Mouse (Mus musculus): ENCODE measurements at regions not wholly inside any gene's neighbourhood (a gene's known extent, or its start where the extent isn't known, plus 50 kb on each side); places are given as distances from the start of the nearest gene placed in this dataset.

DNA sequence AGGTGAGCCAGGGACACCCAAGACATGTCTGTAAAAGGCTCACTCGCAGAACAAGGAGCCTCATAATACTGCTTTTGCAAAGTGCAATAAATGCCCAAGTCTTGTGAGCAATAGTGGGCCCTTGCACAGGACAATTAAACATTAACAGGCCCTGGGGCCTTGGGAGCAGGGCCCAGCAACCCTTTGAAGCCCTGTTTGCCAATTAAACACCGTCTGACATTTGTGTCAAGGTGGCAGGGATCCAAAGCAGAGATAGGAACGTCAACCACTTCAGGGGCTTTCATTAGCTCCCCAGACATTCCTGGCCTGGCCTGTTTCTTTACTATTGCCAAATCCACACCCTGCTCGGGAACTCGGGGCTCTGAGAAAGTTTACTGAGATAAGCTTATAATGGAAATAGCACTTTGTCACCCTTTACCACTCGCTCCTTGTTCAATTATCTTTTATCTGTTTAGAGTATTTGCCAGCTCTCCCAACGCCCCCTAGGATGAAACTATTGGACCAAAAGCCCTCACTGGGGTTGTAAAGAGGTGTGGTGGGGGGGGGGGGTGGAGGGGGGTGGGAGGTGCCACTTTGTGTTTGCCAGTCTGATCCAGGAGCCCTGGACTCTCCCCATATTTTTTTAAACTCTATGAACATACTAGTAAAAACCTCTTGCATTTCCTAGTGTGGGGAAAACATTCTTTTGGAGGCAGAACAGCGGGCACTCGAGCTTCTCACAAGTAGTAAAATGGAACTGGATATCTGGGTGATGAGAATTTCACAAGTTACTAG is 247.4 kb downstream of the Fam49a start:
- no peaks in the 10 kb centered on the region for H3K36me3 ChIP-seq (ENCODE audit: control insufficient read depth, insufficient read depth, low read length)
- no peaks in the 10 kb centered on the region for H3K4me1 ChIP-seq (ENCODE audit: control insufficient read depth, insufficient read depth, insufficient read length)
- WGBS, result 79% methylated on average over 9 of the region's 9 CpGs
- H3K27ac ChIP-seq (ENCODE audit: insufficient read depth, low read length), result no peak overlapping the region
- TF ChIP-seq CTCF (IDR thresholded peaks at IDR 0.05; ENCODE audit: extremely low read depth, insufficient read depth, insufficient read length, insufficient replicate concordance), result no peak
- no peak for TF ChIP-seq POLR2A (IDR thresholded peaks at IDR 0.05; ENCODE audit: low read depth, low read length)
- no peak overlapping the region for H3K4me3 ChIP-seq (ENCODE audit: extremely low read depth, insufficient read depth, insufficient read length)
- no peak for DNase-seq (ENCODE audit: low read depth in 1 of 2, low spot score in 2 of 2)
- no peaks in the 10 kb centered on the region for H3K27me3 ChIP-seq (ENCODE audit: control insufficient read depth, insufficient read depth, low read length)

DNA sequence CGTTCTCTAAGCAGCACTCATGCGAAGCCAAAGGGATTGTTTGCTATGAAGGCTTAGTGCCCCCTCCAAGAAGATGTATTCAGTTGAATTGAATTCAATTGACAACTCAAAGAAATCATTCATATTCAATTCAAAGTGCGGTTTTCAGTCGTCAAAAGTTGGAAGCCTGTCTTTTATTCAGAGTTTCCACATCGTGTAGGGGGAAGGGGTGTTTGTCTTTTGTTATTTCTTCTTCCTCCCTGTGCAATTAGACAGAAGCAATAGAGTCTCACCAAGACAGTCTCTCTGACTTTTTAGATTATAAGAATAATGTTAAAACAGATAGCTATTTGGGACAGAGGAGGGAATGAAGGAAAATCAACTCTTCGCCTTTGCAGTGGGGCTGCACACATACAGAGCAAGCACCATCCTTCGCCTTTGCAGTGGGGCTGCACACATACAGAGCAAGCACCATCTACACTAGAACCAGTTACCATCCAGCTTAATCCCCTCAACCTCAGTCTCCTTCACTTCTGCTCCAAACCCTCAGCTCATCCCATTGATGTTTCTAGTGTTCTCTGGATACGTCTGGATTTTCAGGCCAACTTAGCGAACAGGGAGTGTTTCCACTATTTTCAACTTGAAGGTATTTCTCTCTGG is 246.7 kb downstream of the Fam49a start:
- Histone ChIP-seq H3K36me3 (ENCODE audit: control insufficient read depth, insufficient read depth, low read length) (no peaks in the 10 kb centered on the region), H3K4me1 (ENCODE audit: control insufficient read depth, insufficient read depth, insufficient read length) (no peaks in the 10 kb centered on the region), H3K27me3 (ENCODE audit: control insufficient read depth, insufficient read depth, low read length) (no peaks in the 10 kb centered on the region), H3K4me3 (ENCODE audit: extremely low read depth, insufficient read depth, insufficient read length) (no peak overlapping the region), H3K27ac (ENCODE audit: insufficient read depth, low read length) (no peak overlapping the region)
- WGBS, result 89% methylated on average over 9 of the region's 9 CpGs
- no peak for DNase-seq (ENCODE audit: low read depth in 1 of 2, low spot score in 2 of 2)
- TF ChIP-seq CTCF (IDR thresholded peaks at IDR 0.05; ENCODE audit: extremely low read depth, insufficient read depth, insufficient read length, insufficient replicate concordance) (no peak), POLR2A (IDR thresholded peaks at IDR 0.05; ENCODE audit: low read depth, low read length) (no peak)

DNA sequence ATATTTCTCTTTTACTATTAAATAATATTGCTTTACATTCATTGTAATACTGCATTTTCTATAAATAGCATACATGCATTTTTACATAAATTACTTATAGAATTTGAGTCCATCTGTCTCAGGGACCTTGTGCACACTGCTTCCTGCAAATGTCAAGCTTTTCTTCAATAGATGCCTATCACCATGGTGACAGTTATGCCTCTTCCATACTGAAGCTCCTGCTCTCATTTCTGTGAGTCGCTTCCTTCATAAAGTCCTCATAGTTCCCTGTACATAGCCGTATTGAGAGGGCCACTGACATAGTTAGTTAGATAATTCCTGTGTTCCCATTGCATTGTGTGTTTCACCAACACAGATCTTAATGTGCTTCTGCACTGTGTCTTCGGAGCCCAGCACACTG is 244.7 kb downstream of the Fam49a start:
- TF ChIP-seq POLR2A (IDR thresholded peaks at IDR 0.05; ENCODE audit: low read depth, low read length) (no peak), CTCF (IDR thresholded peaks at IDR 0.05; ENCODE audit: extremely low read depth, insufficient read depth, insufficient read length, insufficient replicate concordance) (no peak)
- 90% methylated on average over 3 of the region's 3 CpGs for WGBS
- Histone ChIP-seq H3K4me3 (ENCODE audit: extremely low read depth, insufficient read depth, insufficient read length) (no peak overlapping the region), H3K27ac (ENCODE audit: insufficient read depth, low read length) (no peak overlapping the region), H3K27me3 (ENCODE audit: control insufficient read depth, insufficient read depth, low read length) (no peaks in the 10 kb centered on the region), H3K4me1 (ENCODE audit: control insufficient read depth, insufficient read depth, insufficient read length) (no peaks in the 10 kb centered on the region), H3K36me3 (ENCODE audit: control insufficient read depth, insufficient read depth, low read length) (no peaks in the 10 kb centered on the region)
- no peak for DNase-seq (ENCODE audit: low read depth in 1 of 2, low spot score in 2 of 2)

DNA sequence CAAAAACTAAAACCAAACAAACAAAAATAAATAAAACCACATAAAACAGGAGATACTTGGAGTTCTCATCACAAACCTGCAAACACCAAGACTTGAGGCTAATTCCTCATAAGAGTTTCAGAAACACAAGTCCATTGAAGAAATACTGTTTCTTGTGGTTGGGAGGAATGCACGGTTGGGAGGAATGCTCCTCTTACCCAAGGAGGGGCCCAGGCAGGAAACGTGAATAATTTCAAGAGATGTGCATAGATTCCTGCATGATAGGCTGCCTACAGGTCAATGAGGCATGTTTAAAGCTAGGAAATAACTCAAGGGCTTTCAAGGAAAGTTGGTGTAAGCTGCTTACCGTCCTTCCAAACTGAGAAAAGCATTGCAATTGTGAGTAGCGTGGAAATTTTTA is 243.7 kb downstream of the Fam49a start:
- no peaks in the 10 kb centered on the region for H3K36me3 ChIP-seq (ENCODE audit: control insufficient read depth, insufficient read depth, low read length)
- WGBS, result 50% methylated on average over 4 of the region's 4 CpGs

DNA sequence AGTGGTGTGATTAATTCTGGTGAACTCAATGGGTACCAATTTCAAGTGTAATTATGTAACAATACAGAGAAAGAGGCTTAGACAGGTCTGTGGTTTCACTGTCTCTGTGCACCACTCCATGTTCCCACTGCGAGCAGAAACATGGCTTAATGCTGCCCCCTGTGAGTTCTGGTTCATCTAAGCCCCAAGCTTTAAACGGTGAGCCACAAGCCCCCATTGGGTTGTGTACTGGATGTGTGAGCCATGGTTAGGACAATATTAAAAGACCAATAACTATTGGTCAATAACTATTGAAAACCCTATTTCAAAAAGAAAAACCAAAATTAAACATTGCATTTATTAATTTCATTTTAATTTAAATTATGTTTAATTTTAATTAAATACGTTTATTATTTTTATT is 238.0 kb downstream of the Fam49a start:
- H3K27ac ChIP-seq (ENCODE audit: insufficient read depth, low read length), result no peak overlapping the region
- TF ChIP-seq POLR2A (IDR thresholded peaks at IDR 0.05; ENCODE audit: low read depth, low read length) (no peak), CTCF (IDR thresholded peaks at IDR 0.05; ENCODE audit: extremely low read depth, insufficient read depth, insufficient read length, insufficient replicate concordance) (no peak)
- H3K4me1 ChIP-seq (ENCODE audit: control insufficient read depth, insufficient read depth, insufficient read length), result no peaks in the 10 kb centered on the region
- H3K27me3 ChIP-seq (ENCODE audit: control insufficient read depth, insufficient read depth, low read length), result no peaks in the 10 kb centered on the region
- DNase-seq (ENCODE audit: low read depth in 1 of 2, low spot score in 2 of 2), result no peak
- H3K4me3 ChIP-seq (ENCODE audit: extremely low read depth, insufficient read depth, insufficient read length), result no peak overlapping the region
- WGBS, result 47% methylated on average over 3 of the region's 3 CpGs
- H3K36me3 ChIP-seq (ENCODE audit: control insufficient read depth, insufficient read depth, low read length), result no peaks in the 10 kb centered on the region

More for the DNA sequence above, 243.7 kb downstream of the Fam49a start:
- DNase-seq (ENCODE audit: low read depth in 1 of 2, low spot score in 2 of 2), result no peak
- Histone ChIP-seq H3K27ac (ENCODE audit: insufficient read depth, low read length) (no peak overlapping the region), H3K4me1 (ENCODE audit: control insufficient read depth, insufficient read depth, insufficient read length) (no peaks in the 10 kb centered on the region), H3K27me3 (ENCODE audit: control insufficient read depth, insufficient read depth, low read length) (no peaks in the 10 kb centered on the region), H3K4me3 (ENCODE audit: extremely low read depth, insufficient read depth, insufficient read length) (no peak overlapping the region)
- no peak for TF ChIP-seq CTCF (IDR thresholded peaks at IDR 0.05; ENCODE audit: extremely low read depth, insufficient read depth, insufficient read length, insufficient replicate concordance)
- no peak for TF ChIP-seq POLR2A (IDR thresholded peaks at IDR 0.05; ENCODE audit: low read depth, low read length)

DNA sequence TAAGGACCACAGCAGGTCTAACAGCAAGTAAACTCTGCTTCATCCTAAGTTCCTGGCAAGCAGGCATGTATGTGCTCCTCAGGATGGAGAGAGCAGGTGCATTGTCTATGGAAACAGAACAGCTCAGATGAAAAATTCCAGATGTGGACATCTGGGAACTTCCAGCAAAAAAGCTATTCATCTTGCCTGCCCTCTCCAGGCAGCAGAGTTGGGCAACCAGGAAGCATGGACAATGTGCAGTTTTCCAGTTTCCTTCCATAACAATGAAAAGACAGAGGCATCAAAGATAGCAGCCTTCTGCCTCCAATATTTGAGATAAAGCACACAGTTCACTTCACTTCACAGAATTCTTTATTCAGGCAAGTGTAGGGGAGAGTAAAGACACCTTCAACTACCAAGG is 236.7 kb downstream of the Fam49a start:
- Histone ChIP-seq H3K27me3 (ENCODE audit: control insufficient read depth, insufficient read depth, low read length) (no peaks in the 10 kb centered on the region), H3K4me3 (ENCODE audit: extremely low read depth, insufficient read depth, insufficient read length) (no peak overlapping the region), H3K27ac (ENCODE audit: insufficient read depth, low read length) (no peak overlapping the region), H3K4me1 (ENCODE audit: control insufficient read depth, insufficient read depth, insufficient read length) (no peaks in the 10 kb centered on the region), H3K36me3 (ENCODE audit: control insufficient read depth, insufficient read depth, low read length) (no peaks in the 10 kb centered on the region)
- no peak for TF ChIP-seq POLR2A (IDR thresholded peaks at IDR 0.05; ENCODE audit: low read depth, low read length)
- TF ChIP-seq CTCF (IDR thresholded peaks at IDR 0.05; ENCODE audit: extremely low read depth, insufficient read depth, insufficient read length, insufficient replicate concordance), result no peak
- no peak for DNase-seq (ENCODE audit: low read depth in 1 of 2, low spot score in 2 of 2)

DNA sequence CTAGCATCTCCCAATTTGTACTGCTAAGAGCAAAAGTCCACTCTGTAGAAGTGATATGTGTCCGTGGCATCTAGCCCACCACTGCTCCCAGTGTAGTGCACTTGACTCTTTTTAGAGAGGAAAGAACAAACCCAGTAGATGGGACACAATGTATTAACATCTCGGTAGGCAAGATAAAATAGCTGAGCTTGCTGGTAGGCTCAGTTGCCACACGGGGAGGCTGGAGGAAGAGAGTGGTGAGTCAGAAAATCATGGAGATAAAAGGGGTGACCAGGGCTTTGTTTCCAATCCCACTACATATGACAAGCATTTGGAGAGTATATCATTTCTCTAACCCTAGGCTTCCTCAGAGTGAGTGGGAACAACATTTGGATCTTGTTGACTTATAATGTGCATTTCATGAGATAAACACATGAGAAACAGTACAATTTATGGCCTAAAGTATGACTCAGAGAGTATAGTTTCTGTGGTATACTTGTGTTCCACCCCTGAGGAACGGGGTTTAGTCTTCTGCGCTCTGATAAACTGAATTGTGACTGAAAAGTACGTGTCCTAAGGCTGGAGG is 235.4 kb downstream of the Fam49a start:
- H3K27ac ChIP-seq (ENCODE audit: insufficient read depth, low read length), result no peak overlapping the region

More for the DNA sequence above, 235.4 kb downstream of the Fam49a start:
- TF ChIP-seq POLR2A (IDR thresholded peaks at IDR 0.05; ENCODE audit: low read depth, low read length) (no peak), CTCF (IDR thresholded peaks at IDR 0.05; ENCODE audit: extremely low read depth, insufficient read depth, insufficient read length, insufficient replicate concordance) (no peak)
- Histone ChIP-seq H3K36me3 (ENCODE audit: control insufficient read depth, insufficient read depth, low read length) (no peaks in the 10 kb centered on the region), H3K27me3 (ENCODE audit: control insufficient read depth, insufficient read depth, low read length) (no peaks in the 10 kb centered on the region), H3K4me1 (ENCODE audit: control insufficient read depth, insufficient read depth, insufficient read length) (no peaks in the 10 kb centered on the region), H3K4me3 (ENCODE audit: extremely low read depth, insufficient read depth, insufficient read length) (no peak overlapping the region)
- WGBS, result 45% methylated on average over 6 of the region's 6 CpGs
- DNase-seq (ENCODE audit: low read depth in 1 of 2, low spot score in 2 of 2), result no peak

Data from spleen, adult 2 months (tissue).